Mouse (Mus musculus) kidney, embryonic 16.5 days (tissue): ENCODE results near the gene Utp15. TPM values are rescaled to one million over a fixed set of nuclear protein-coding genes. Genes with fewer than 3 reads are reported as not detected.

Experiments
- ATAC-seq: fragments of 200-750 bp; cut with Nextera tagmentation; 2 replicates; pipeline ENCODE4 v1.8.0; 2017; ENCODE audit warnings: moderate TSS enrichment; ENCODE audit not compliant: low FRiP score, low TSS enrichment
- H3K27ac ChIP-seq: fragments of 300-500 bp; sonication (generic); 2 replicates; pipeline ENCODE4 v1.5.1; 2014; ENCODE audit warnings: low read length
- H3K27me3 ChIP-seq: fragments of 300-500 bp; sonication (generic); 2 replicates; pipeline ENCODE4 v1.6.1; 2014; ENCODE audit warnings: low read length, control low read depth, mixed read lengths; ENCODE audit not compliant: insufficient read depth
- H3K36me3 ChIP-seq: fragments of 300-500 bp; sonication (generic); 2 replicates; pipeline ENCODE4 v1.6.1; 2014; ENCODE audit warnings: low read length, control low read depth, mixed read lengths; ENCODE audit not compliant: insufficient read depth
- H3K4me1 ChIP-seq: fragments of 300-500 bp; sonication (generic); 2 replicates; pipeline ENCODE4 v1.6.1; 2014; ENCODE audit warnings: low read length, control low read depth, mixed read lengths; ENCODE audit not compliant: insufficient read depth
- H3K4me2 ChIP-seq: fragments of 300-500 bp; sonication (generic); replicated peaks from 2 replicates; pipeline ENCODE4 v1.6.1; 2014; ENCODE audit warnings: low read depth, low read length
- H3K4me3 ChIP-seq: fragments of 300-500 bp; sonication (generic); 2 replicates; pipeline ENCODE4 v1.5.1; 2014; ENCODE audit warnings: mild to moderate bottlenecking, low read length
- H3K9ac ChIP-seq: fragments of 300-500 bp; sonication (generic); replicated peaks from 2 replicates; pipeline ENCODE4 v1.6.1; 2014; ENCODE audit warnings: low read length
- H3K9me3 ChIP-seq: fragments of 300-500 bp; sonication (generic); 2 replicates; pipeline ENCODE4 v1.6.1; 2016; ENCODE audit warnings: low read length, control low read depth
- WGBS: fragments of 180-500 bp; shearing (Covaris S2); extraction: QIAGEN DNeasy Blood & Tissue Kit; methylation state at CpG from one replicate; pipeline ENCODE4 v1.1.7; 2014; 5-methylcytosine and 5-hydroxymethylcytosine counted together
- polyA plus RNA-seq: library from polyadenylated mRNA; unstranded; fragments of >200 nt; fragmentation: Nextera tagmentation; extraction: Ambion mirVana; gene quantifications from 2 replicates; pipeline ENCODE4 v1.2.1, GENCODE M21; 2015

Gene Utp15
- polyA plus RNA-seq, 1 experiment from 2014 or later = 36.8 TPM

GRCm38 (mm10) chr13:98226225-98226624 is 36.6 kb downstream of the Utp15 start:
- 60% methylated on average over 2 of the region's 2 CpGs for WGBS
- ATAC-seq = no peak

DNA sequence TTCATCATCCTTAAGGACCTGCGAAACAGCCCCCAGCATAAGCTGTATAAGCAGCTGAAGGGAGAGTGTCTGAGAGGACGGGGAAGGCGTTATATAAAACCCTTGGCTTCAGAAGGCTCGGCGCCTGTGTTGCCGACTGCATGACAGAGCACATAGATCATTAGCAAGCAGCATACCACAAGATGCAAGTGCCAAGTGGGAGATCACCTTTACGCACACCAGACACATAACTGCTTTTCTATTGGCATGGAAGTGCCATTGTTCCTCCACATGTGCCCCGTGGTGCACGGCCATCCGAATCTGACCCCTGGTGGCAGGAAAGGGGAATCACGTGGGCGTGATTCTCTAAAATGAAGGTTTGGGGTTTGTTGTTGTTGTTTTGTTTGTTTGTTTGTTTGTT is 40.0 kb downstream of the Utp15 start:
- Histone ChIP-seq H3K36me3 (no peaks in the 10 kb centered on the region), H3K27me3 (no peaks in the 10 kb centered on the region), H3K9me3 (no peaks in the 10 kb centered on the region), H3K27ac (no peak overlapping the region), H3K4me2 (peak overlapping the region; percentile 13; the same call in 1 of the 2 replicates), H3K9ac (peak overlapping the region; percentile 32; the same call in 1 of the 2 replicates), H3K4me3 (no peak overlapping the region), H3K4me1 (no peaks in the 10 kb centered on the region)
- ATAC-seq = peak; percentile 42; the same call in 1 of the 2 replicates
- 32% methylated on average over 12 of the region's 12 CpGs for WGBS

More at GRCm38 (mm10) chr13:98226225-98226624, 36.6 kb downstream of the Utp15 start:
- no peaks in the 10 kb centered on the region for H3K9me3 ChIP-seq
- no peaks in the 10 kb centered on the region for H3K4me1 ChIP-seq
- H3K27ac ChIP-seq = no peak overlapping the region
- no peaks in the 10 kb centered on the region for H3K36me3 ChIP-seq
- H3K9ac ChIP-seq = no peak overlapping the region
- H3K4me3 ChIP-seq = no peak overlapping the region
- H3K4me2 ChIP-seq = no peak overlapping the region
- no peaks in the 10 kb centered on the region for H3K27me3 ChIP-seq

DNA sequence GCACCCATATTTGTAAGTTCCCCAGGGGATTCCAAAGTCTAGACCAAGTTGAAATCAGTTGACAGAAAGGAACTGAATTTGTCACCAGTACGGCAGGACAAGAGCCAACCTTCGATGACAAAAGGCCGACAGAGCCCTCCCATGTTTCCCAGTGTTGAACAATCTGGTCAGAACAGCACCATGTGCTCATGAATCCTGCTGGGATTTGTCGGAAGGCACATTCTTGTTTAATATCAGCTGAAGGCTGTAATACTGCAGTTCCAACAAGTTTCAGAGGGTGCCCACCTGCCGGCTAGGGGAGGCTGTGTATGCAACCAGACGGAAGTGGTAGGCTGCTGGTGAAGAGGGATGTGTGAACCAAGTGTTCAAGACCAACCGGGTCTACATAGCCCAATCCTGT is 52.7 kb downstream of the Utp15 start:
- Histone ChIP-seq H3K36me3 (no peaks in the 10 kb centered on the region), H3K9ac (no peak overlapping the region), H3K27ac (no peak overlapping the region), H3K9me3 (no peaks in the 10 kb centered on the region), H3K27me3 (no peaks in the 10 kb centered on the region), H3K4me3 (no peak overlapping the region), H3K4me1 (peaks cover 3% of the 10 kb centered on the region), H3K4me2 (no peak overlapping the region)
- ATAC-seq = no peak
- WGBS = 87% methylated on average over 7 of the region's 7 CpGs

GRCm38 (mm10) chr13:98208842-98209241 is 54.0 kb downstream of the Utp15 start:
- Histone ChIP-seq H3K36me3 (no peaks in the 10 kb centered on the region), H3K27me3 (no peaks in the 10 kb centered on the region), H3K4me2 (no peak overlapping the region), H3K9me3 (no peaks in the 10 kb centered on the region), H3K4me1 (peaks cover 7% of the 10 kb centered on the region), H3K9ac (no peak overlapping the region), H3K27ac (no peak overlapping the region), H3K4me3 (no peak overlapping the region)
- 39% methylated on average over 9 of the region's 9 CpGs for WGBS
- no peak for ATAC-seq

DNA sequence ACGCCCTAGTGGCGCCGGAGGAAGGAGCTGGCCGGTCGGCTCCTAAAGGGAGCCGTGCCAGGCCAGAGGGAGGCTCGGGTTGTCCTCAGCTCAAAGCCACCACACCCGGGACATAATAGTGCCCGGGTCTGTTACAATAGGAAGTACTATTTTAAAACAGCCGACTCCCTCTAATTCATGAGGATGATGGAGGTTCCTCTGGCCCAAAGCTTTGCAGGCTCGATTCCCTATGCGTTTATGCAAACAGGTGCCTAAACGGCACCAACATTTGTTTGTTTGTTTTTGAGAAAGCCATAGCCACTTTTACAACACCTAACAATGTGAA is 56.3 kb downstream of the Utp15 start:
- Histone ChIP-seq H3K27me3 (no peaks in the 10 kb centered on the region), H3K4me2 (peak overlapping the region; percentile 94), H3K9me3 (no peaks in the 10 kb centered on the region), H3K27ac (peak overlapping the region; percentile 94), H3K4me3 (peak overlapping the region; percentile 66), H3K36me3 (no peaks in the 10 kb centered on the region), H3K9ac (peak overlapping the region; percentile 76), H3K4me1 (peaks cover 7% of the 10 kb centered on the region)
- WGBS = 0% methylated on average over 13 of the region's 13 CpGs
- ATAC-seq = no peak

- peak within 1 kb of the TSS; percentile 76 for H3K9ac ChIP-seq
Measured at GRCm38 (mm10) chr13:98205771-98206545, 56.9 kb downstream of the Utp15 start, which contains the start of gene Arhgef28. Arhgef28 (minus strand) TSS chr13:98206439.

DNA sequence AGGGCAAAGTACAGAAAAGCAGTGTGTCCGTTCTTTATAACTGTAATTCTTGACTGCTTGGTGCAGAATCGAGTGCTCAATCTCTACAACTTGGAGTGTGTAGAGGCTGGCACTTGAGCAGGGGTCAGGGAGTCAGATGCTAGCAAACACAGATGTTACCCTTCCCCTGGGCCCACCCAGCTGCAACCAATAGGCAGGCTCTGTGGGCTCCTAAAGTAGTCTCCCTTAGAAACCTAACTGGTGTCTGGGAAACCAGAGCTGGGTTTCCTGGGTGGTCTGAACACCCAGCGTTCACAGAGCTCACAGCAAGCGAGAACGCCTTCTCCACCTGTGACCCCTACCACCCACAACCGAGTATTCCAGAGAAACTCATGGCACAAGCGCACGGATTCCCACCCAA is 57.7 kb downstream of the Utp15 start:
- Histone ChIP-seq H3K4me3 (peak overlapping the region; percentile 66), H3K4me2 (peak overlapping the region; percentile 94), H3K27ac (peak overlapping the region; percentile 94), H3K27me3 (no peaks in the 10 kb centered on the region), H3K9ac (peak overlapping the region; percentile 76), H3K36me3 (no peaks in the 10 kb centered on the region), H3K4me1 (peaks cover 7% of the 10 kb centered on the region), H3K9me3 (no peaks in the 10 kb centered on the region)
- ATAC-seq = peak; percentile 3; the same call in 1 of the 2 replicates
- 14% methylated on average over 8 of the region's 8 CpGs for WGBS

More at GRCm38 (mm10) chr13:98205771-98206545, 56.9 kb downstream of the Utp15 start, which contains the start of gene Arhgef28:
- Histone ChIP-seq H3K36me3 (no peaks in the 10 kb centered on the region), H3K4me1 (peaks cover 7% of the 10 kb centered on the region), H3K27me3 (no peaks in the 10 kb centered on the region), H3K27ac (peak within 1 kb of the TSS; percentile 94), H3K4me2 (peak within 1 kb of the TSS; percentile 94), H3K9me3 (no peaks in the 10 kb centered on the region), H3K4me3 (peak within 1 kb of the TSS; percentile 66)
- peak; percentile 94 for ATAC-seq
- WGBS = under 1% methylated on average over 51 of the region's 76 CpGs

DNA sequence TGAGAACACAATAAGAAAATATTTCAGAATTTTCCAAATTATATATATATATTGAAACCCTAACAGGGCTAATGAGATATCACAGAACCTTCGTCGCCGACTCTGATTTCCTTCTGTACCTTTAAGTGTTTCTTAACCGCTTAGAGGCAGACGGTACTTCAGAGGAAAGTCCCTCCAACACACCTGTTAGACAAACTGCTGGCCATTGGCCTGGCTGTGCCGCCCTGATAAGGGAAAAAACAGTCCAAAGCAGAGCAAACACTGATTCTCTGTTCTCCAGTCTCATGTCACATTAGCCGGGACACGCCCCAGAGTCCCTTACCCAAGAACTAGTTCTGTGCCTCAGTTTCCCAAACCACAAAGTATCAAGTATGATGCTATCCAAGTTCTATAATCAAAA is 58.5 kb downstream of the Utp15 start:
- no peaks in the 10 kb centered on the region for H3K36me3 ChIP-seq
- no peaks in the 10 kb centered on the region for H3K9me3 ChIP-seq
- H3K4me3 ChIP-seq = no peak overlapping the region
- ATAC-seq = no peak
- H3K27ac ChIP-seq = no peak overlapping the region
- H3K9ac ChIP-seq = no peak overlapping the region
- 90% methylated on average over 8 of the region's 8 CpGs for WGBS
- H3K4me2 ChIP-seq = no peak overlapping the region
- no peaks in the 10 kb centered on the region for H3K27me3 ChIP-seq
- H3K4me1 ChIP-seq = peaks cover 7% of the 10 kb centered on the region

GRCm38 (mm10) chr13:98201436-98201835 is 61.4 kb downstream of the Utp15 start:
- H3K27me3 ChIP-seq = no peaks in the 10 kb centered on the region
- no peak overlapping the region for H3K27ac ChIP-seq
- ATAC-seq = no peak
- no peaks in the 10 kb centered on the region for H3K9me3 ChIP-seq
- no peak overlapping the region for H3K4me2 ChIP-seq
- H3K9ac ChIP-seq = no peak overlapping the region
- no peak overlapping the region for H3K4me3 ChIP-seq
- H3K4me1 ChIP-seq = peaks cover 11% of the 10 kb centered on the region
- WGBS = 54% methylated on average over 9 of the region's 9 CpGs
- no peaks in the 10 kb centered on the region for H3K36me3 ChIP-seq
